Mouse (Mus musculus) erythroblast, adult 5-6 weeks (primary cell): Measurements from ENCODE around the gene Pbx2. TPM values are rescaled to one million over a fixed set of nuclear protein-coding genes. Genes with fewer than 3 reads are reported as not detected.

Experiments used
- ATAC-seq: replicated peaks from 2 replicates; pipeline ENCODE4 v1.8.0; 2016; ENCODE audit warnings: moderate number of reproducible peaks, mild to moderate bottlenecking, moderate TSS enrichment, inconsistent platforms; ENCODE audit not compliant: poor library complexity, low FRiP score, severe bottlenecking
- total RNA-seq, 2 experiments: library from RNA; stranded (forward) in 1 of 2; stranded (reverse) in 1 of 2; fragments of 150-400 nt in 1 of 2; fragments of 200-764, 138-1000 nt in 1 of 2; gene quantifications; 2 replicates each; pipeline versions ENCODE4 v1.2.3 to v1.2.4; 2015 to 2017; ENCODE audit warnings: low replicate concordance in 2 of 2

Pbx2 gene
- total RNA-seq, 2 experiments from 2014 or later: 5.5 to 10.4 TPM

DNA sequence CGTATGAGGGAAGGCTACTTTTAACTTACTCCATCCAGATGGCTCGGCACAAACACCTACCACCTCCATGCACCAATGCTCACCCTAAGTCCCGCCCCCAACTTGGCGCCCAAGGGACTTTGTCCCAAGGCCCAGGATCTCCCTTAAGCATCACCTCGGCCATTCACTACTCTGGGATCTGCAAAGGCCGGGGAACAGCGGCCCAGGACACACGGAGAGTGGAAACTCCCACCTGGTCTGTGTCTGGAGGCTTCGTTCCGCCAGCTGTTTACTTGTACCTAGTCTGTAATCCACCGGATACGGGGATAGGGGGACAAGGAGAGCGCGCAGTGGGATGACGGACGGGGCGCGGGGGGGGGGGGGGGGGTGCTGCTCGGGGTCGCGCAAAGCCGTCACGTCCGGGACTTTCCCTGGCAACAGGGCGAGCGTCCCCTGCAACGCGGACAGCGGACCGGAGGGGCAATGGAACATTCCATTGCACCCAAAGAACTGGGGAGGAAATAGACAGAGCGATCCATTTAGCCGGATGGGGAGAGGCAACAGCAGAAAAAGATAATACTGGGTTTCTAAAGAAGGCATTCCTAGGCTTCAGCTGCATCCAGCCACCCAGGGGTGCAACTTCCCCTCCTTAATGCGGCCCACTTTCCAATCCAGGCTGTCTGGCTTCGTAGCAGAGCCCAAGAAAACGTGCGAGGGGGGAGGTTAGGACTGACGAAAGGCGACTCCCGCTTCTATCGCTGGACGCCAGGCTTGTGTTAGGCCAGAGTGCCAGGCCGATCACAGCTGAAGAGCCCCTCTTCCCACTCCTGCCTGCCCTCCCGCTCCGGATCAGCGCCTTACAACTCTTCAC, 36.3 kb downstream of the Pbx2 start:
- ATAC-seq: peak; percentile 59

DNA sequence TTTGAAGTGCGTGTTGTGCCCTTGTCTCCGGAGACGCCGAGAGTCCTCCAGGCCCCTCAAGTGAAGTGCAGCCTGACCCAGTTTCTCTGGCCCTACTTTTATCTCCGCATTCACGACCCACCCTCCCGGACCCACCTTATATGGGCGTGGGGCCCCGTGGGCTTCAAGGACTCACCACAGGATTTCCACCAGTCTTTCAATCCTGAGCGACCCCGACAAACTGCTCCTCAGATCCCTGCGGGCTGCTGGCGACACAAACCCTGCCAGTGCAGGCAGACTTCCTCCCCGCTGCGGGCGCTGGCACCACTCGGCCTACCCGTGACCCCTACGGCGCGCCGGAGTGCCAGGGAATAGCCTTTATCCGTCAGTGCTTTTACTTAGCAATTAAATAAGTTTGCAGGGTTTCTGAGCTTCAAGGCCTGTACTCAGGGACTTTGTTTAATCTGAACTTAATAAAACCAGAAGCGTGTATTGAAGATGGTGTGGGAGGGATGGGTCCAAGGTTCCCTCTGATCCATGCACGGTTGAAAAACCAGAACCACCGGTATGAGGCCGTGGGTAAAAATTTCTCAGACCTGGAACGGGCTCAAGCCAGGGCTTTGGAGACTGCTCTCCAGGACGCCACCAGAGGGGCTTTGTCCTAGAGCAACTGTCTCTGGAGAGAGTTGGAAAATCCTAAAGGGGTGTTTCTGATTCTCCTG, 37.0 kb downstream of the Pbx2 start, which contains the start of gene Ppt2:
Gene Ppt2 (minus strand): TSS at position 568 of the 701 bp plus-strand sequence.
- no peak for ATAC-seq

DNA sequence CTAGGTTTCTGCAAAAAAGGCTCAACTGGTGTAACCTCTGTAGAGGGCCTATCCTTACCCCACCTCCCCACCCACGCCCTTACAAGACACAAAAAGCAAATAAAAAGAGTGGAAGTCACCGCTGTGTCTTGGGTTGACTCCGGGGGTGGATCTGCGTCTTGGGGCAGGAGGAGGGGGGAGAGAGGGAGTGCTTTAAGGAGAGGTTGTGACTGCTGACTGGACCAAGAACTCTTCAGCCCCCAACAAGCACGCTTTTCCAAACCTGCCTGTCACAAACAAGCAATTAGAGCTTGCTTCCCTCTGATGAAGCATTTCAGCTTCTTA, 37.5 kb downstream of the Pbx2 start:
- no peak for ATAC-seq

DNA sequence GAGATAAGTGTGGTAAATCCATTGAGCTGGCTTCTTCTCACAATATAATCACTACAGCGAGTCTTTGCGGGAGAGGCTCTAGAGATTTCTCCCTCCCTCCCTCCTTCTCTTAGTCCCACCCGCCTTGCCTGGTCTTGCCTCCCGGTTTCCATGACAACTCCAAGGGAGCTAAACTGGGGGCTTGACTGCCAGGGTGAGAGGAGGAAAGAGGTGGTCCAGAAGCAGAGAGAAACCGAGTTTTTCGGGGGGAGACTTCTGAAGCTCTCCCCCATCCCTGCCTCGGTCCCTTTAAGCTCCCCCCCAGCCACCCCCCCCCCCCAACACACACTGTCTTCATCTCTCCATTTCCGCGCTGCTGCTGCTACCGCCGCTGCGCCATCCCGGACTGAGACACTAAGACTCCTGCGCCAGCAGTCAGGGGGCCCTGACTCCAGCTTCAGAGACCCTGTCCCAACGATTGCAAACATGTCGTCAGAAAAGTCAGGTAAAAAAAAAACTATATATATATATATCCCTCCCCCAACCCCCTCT, 38.2 kb downstream of the Pbx2 start, which contains the start of gene Prrt1:
Gene Prrt1 (plus strand): TSS at position 313 of the 531 bp plus-strand sequence.
- no peak for ATAC-seq

DNA sequence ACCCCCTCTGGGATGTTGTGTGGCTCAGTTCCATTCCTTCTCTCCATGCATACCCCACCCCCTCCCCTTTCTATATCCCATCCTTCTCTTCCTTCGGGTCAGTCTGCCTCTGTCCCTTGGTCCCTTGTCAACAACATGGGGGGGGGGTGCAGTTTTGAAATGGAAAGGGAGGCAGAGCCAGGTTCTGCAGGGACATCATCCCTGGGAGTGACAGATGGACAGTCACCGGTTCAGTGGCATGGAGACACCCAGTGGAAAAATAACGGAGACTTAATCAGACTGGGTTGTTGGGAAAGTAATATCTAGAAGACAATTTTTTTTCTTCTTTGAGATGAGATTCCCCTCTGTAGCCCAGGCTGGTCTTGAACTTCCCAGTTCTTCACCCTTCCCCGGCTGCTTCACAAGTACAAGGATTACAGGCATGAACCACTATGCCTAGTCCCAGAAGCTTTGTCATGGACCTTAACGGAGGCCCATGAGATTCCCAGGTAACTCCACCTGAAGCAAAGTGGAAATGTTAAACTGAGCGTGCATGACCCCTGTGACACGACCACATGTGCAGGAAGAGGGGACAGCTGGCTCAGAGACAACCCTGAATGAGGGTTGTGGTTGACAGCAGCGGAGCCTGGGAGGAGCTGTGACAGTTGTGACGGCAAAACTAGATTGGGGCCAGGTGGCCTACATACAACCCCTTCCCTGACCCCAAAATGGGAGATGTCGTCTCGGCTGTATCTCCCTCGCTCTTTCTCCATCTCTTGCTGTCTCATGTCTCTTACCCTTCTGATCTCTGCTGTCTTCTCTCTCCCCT, 38.9 kb downstream of the Pbx2 start:
- ATAC-seq: no peak

DNA sequence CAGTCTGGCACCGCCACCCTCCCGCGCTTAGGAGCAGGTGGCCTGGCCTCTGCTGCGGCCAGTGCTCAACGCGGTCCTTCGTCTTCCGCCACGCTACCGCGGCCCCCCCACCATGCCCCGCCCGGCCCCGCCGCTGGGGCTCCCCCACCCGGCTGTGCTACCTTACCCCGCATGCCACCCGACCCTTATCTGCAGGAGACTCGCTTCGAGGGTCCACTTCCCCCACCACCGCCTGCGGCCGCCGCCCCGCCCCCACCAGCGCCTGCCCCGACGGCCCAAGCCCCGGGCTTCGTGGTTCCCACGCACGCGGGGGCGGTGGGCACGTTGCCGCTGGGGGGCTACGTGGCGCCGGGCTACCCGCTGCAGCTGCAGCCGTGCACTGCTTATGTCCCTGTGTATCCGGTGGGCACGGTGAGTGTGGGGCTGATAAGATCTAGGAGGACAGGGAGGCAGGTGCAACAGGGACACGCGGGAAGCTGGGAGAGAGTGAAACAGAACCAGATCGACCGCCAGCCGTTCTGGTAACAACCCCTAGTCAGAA, 39.8 kb downstream of the Pbx2 start:
- no peak for ATAC-seq

DNA sequence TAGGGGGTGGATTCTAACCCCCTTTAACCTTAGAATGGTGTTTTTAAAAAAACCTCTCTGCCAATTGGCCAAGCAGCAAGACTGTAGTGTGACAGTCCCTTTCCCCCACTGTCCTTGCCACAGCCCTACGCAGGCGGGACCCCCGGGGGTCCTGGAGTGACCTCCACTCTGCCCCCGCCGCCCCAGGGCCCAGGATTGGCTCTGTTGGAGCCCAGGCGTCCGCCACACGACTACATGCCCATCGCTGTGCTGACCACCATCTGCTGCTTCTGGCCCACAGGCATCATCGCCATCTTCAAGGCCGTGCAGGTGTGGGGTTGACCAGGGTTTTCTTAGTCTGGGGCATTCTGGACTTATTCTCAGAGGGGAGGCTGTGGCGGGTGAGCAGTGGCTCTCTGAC, 40.6 kb downstream of the Pbx2 start:
- ATAC-seq: no peak

DNA sequence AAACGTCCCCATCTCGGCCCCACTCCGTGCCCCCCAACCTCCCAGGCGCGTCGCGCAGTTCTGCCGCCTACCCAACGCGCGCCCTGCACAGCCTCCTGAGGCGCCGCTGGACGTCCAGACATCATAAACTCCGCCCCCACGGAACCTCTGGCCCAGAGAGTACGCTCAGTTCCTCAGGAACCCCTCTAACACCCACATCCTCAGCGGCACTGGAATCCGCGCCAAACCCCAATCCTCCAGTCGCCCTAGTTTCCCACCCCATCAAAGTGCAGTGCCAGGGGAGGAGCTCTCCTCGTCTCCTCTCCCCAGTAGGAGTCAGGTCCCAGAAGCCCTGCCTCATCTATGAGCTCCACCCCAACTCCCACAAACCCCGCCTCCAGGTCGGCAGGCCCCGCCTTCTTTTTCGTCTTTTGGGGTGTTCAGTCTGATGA, 41.2 kb downstream of the Pbx2 start:
- ATAC-seq: peak; percentile 51

- ATAC-seq: no peak
These were observed 44.6 kb downstream of the Pbx2 start for GRCm38 (mm10) chr17:34635671-34636070.

DNA sequence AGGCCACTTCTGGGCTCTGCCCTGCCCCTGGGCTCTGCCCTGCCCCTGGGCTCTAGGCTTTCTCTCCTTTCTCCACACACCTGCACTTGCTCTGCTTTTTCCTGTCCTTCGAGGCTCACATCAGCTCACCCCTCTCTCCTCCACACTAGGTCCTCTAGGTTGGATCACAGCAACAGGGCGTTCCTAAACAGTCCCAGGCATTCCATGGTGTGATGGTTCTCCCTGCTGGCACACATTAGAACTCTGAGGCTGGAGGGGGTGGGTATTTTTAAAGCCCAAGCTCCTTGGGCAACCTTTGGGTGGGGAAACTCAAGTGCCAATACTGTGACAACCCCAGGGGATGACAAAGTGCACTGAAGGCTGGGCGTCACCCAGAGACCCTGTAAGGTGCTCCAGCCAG, 46.4 kb downstream of the Pbx2 start:
- ATAC-seq: no peak

DNA sequence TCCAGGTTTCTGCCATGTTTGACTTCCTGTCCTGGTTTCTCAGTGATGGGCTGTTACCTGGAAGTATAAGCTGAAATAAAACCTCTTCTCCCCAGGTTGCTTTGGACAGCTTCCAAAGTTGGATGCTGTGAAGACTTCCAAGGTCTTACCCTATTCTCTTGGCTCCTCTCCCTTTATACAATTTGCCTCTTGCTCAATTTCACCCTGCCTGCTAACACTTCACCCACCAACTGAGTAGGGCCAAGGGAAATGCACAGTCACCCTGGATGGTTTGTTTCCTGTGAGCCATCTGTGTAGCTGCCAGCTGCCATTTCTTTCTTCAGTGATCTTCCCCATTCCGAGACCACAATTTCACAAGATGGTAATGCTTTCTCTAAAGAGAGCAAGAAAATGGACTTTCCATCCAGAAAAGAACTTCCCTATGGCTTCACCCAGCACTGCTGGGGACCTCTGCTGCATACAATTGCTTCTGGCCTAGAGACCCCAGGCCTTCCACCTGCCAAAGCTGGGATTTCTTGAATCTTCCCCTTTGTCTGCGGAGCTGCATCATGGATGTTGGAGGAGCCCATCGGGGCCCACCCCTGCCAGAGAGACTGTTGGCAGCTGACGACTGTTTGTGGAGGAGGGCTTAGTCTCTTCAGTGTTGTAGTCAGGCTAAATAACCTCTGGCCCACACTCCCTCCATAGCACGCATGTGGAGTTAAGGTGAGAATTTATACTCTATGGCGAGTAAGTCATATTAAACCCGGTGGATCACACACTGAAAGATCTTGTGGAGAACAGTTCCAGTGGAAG, 48.6 kb downstream of the Pbx2 start:
- no peak for ATAC-seq

GRCm38 (mm10) chr17:34640778-34641601, 49.9 kb downstream of the Pbx2 start:
- no peak for ATAC-seq

GRCm38 (mm10) chr17:34641945-34642344, 50.9 kb downstream of the Pbx2 start:
- ATAC-seq: no peak

DNA sequence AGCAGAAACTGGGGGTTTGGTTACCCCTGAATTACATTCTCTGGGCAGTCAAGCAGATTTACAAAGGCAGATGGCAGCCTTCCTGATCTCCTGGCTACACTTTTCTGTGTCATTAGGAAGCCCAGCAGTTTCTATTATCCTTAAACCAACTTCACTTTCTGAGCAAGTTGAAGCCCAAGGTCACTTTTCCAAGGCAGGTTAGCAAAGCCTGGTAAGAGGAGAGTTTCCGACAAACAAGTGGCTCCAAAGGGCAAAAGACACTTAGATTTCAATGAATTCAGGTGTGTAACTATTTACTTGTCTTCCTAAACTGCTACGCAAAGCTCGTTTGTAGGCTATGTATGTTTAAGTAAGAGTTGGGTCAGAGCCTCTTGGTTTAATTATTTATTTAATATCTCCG, 52.3 kb downstream of the Pbx2 start:
- ATAC-seq: no peak

GRCm38 (mm10) chr17:34643944-34644343, 52.9 kb downstream of the Pbx2 start:
- no peak for ATAC-seq

- peak; percentile 74 for ATAC-seq
These were observed 53.5 kb downstream of the Pbx2 start, which contains the start of gene Fkbpl for GRCm38 (mm10) chr17:34644608-34645007. Gene Fkbpl, plus strand, starts transcription at chr17:34644764.

DNA sequence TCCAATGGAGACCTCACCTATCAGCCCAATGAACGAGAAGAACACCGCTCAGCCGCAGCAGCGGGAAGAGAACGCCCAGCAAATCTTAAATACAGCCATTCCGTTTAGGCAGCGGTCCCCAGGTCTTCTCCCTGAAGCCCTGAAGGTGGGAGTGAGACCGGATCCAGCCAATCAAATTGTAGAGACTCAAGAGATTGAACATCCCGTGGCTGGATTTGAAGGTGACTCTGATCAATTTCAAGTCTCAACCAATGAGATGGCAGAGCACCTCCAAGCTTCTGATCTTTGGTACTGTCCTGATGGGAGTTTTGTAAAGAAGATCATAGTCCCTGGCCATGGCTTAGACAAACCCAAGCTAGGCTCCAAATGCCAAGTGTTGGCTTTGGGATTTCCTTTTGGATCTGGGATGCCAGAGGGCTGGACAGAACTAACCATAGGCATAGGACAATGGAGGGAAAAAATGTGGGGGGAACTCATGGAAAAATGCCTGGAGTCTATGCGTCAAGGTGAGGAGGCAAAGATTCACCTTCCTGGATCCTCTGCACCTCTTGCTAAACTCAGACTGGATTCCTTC, 54.3 kb downstream of the Pbx2 start:
- ATAC-seq: no peak
